Mouse (Mus musculus) lung, adult 2 months (tissue): ENCODE data around the gene Asz1. TPM values are rescaled to one million over a fixed set of nuclear protein-coding genes. Genes with fewer than 3 reads are reported as not detected.

Experiments
- DNase-seq: peaks from one replicate; pipeline ENCODE4 v3.0.0; 2022
- H3K4me1 ChIP-seq: fragments of 200-500 bp; 2 replicates; pipeline ENCODE4 v1.6.1; 2011; ENCODE audit warnings: low read length; ENCODE audit not compliant: control insufficient read depth, insufficient read depth
- H3K4me3 ChIP-seq: fragments of 200-500 bp; replicated peaks from 2 replicates; pipeline ENCODE3; 2011; ENCODE audit warnings: low read depth, mild to moderate bottlenecking, control low read depth, low read length; ENCODE audit errors: extremely low read depth
- CTCF ChIP-seq: fragments of 200-500 bp; IDR thresholded peaks from 2 replicates; pipeline ENCODE4 v1.5.1; 2011; ENCODE audit warnings: mild to moderate bottlenecking, low read length, control low read depth; ENCODE audit not compliant: insufficient read depth
- POLR2A ChIP-seq: fragments of 200-500 bp; IDR thresholded peaks from 2 replicates; pipeline ENCODE4 v1.6.1; 2011; ENCODE audit warnings: low read depth, mild to moderate bottlenecking, control low read depth, low read length, borderline replicate concordance; ENCODE audit errors: extremely low read depth
- WGBS: fragments of 180-500 bp; shearing (Covaris S2); methylation state at CpG from one replicate; pipeline ENCODE4 v1.1.7; 2018; 5-methylcytosine and 5-hydroxymethylcytosine counted together
- polyA plus RNA-seq: library from polyadenylated mRNA; depleted of rRNA; stranded (reverse); fragments of >200 nt; gene quantifications from 2 replicates; pipeline ENCODE4 v1.2.3, GENCODE M21; 2012; rRNA removed

The Asz1 gene
- polyA plus RNA-seq, 1 experiment: not detected

DNA sequence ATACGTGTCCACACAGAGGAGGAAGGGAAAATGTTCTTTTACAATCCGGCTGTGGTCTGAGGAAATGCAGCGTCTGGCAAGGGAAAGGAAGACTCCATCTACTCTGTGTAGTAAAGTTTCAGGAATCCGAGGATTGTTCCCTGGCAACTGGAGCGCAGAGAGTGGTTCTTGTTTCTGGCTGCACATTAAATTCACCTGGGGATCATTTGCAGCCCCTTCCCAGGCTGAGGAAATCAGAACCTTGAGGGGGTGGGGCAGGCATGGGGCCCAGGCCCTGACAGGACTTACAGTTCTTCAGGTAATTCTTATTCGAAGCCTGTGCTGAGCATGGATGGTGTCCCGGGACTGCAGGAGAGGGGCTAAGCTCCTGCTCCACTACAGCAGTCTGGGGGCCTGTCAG is 95.5 kb downstream of the Asz1 start:
- no peaks in the 10 kb centered on the region for H3K4me1 ChIP-seq
- TF ChIP-seq POLR2A: no peak
- no peak for TF ChIP-seq CTCF
- WGBS: 76% methylated on average over 7 of the region's 7 CpGs
- H3K4me3 ChIP-seq: no peak overlapping the region
- no peak for DNase-seq

DNA sequence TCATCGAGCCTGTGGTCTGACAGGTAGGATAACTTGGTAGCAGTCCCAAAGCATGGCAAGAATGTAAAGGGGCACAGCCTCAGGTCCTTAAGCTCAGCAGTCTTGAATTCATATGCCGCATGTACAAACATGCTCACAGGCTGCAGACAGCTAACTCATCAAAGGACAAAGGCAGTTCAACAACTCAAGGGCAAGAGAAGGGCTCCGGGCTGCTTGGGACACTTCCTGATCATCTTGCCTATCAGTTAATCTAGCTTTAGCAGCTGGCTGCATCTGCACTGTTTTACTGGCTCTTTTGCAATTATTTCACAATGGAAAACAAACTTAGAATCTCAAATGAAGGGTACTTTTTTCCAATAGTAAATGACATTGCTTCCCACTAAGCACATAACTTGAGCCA is 101.5 kb downstream of the Asz1 start:
- Histone ChIP-seq H3K4me1 (no peaks in the 10 kb centered on the region; the same call in 1 of the 2 replicates), H3K4me3 (no peak overlapping the region)
- no peak for DNase-seq
- WGBS: 51% methylated on average over 3 of the region's 3 CpGs
- TF ChIP-seq POLR2A (no peak), CTCF (no peak)

DNA sequence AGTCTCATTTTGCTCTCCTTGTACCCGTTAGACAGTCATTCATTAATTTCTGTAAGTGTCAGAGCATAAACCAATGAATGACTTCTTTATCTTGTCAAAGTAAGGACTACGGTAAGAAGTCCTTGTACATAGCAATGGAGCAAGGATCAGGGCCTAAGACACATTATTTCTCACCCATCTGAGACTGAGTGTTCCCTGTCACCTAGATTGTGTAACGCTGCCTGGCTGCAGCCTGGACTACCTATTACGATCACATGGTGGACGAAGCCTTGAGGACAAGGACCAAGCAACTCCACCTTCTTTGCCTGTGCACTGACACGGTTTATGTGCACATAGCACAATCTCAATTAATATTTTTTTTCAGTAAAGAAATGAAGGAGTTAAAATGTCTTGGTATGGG is 106.8 kb downstream of the Asz1 start:
- DNase-seq: no peak
- H3K4me1 ChIP-seq: no peaks in the 10 kb centered on the region; the same call in 1 of the 2 replicates
- 89% methylated on average over 6 of the region's 6 CpGs for WGBS
- TF ChIP-seq CTCF (no peak), POLR2A (no peak)
- H3K4me3 ChIP-seq: no peak overlapping the region

Other genes with a start within 250 kb of the Asz1 start
- gene Wnt2, start 78.5 kb downstream of the Asz1 start, polyA plus RNA-seq: 14.8 and 15.0 TPM in 2 replicates
- gene Cftr, start 61.6 kb upstream of the Asz1 start, polyA plus RNA-seq: 1.0 and 1.5 TPM in 2 replicates